Mouse (Mus musculus) thymus, postnatal 36 days (tissue): ENCODE measurements around the gene Yjefn3.
"Not testable (repeated sequence)": the region's sequence is repeated elsewhere in the genome, so short reads cannot be mapped to it uniquely, and the experiment has no call there.

ENCODE experiments used
- DNase-seq, 2 experiments: peaks; one replicate each; pipeline ENCODE4 v3.0.0; 2022; ENCODE audit warnings: mixed read lengths in 2 of 2

Yjefn3 gene

DNA sequence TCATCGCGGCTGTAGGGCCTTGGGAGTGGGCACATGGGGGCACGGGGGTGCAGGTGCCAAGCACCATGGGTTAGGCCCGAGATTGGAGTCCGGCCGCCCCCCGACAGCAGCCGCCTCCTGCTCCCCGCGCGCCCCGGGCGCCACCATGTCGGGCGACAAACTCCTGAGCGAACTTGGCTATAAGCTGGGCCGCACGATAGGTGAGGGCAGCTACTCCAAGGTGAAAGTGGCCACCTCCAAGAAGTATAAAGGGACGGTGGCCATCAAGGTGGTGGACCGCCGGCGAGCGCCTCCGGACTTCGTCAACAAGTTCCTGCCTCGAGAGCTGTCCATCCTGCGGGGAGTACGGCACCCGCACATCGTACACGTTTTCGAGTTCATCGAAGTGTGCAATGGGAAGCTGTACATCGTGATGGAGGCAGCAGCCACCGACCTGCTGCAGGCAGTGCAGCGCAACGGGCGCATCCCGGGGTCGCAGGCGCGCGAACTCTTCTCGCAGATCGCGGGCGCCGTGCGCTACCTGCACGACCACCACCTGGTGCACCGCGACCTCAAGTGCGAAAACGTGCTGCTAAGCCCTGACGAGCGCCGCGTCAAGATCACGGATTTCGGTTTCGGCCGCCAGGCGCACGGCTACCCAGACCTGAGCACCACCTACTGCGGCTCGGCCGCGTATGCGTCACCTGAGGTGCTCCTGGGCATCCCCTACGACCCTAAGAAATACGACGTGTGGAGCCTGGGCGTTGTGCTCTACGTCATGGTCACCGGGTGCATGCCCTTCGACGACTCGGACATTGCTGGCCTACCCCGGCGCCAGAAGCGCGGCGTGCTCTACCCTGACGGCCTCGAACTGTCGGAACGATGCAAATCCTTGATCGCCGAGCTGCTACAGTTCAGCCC is at the start of gene Yjefn3, which contains the start of the genes Tssk6 and Ndufa13:
TSS of gene Yjefn3 (minus strand) at position 550 of the 900 bp plus-strand sequence.
TSS of gene Tssk6 (plus strand) at position 22 of the 900 bp plus-strand sequence.
TSS of gene Ndufa13 (minus strand) at position 396 of the 900 bp plus-strand sequence.
- DNase-seq: peak; percentile 58 to 69

DNA sequence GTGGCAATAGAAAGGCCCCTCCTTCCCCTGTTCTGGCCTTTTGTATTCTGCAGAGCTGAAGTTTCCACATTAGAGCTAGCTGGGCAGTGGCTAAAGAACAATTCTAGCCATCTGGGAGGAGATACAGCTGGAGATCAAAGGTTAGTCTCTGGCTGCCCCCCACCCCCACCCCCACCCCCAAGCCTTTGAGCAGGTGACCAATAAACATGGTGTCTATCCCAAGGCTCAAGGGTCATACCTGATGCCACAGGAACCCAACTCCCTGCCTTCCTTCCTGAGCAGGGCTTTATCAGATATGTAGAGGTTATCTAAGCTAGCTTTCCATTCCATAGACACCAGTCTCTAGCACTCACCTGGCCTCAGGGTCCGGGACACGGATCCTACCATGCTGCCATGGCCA is 47.8 kb upstream of the Yjefn3 start:
- no peak for DNase-seq

DNA sequence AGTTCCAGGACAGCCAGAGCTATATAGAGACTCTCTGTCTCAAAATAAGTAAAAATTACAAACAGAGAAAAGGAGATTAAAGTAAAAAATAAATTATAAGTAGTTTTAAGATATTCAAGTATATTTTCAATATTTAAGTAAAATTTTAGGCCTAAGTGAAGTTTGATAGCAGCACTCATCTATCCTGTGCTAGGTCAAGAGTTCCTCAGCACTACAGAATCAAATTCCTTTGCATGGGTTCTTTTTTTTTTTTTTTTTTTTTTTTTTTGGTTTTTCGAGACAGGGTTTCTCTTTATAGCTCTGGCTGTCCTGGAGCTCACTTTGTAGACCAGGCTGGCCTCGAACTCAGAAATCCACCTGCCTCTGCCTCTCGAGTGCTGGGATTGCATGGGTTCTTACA is 40.0 kb upstream of the Yjefn3 start:
- not testable (repeated sequence) for DNase-seq

DNA sequence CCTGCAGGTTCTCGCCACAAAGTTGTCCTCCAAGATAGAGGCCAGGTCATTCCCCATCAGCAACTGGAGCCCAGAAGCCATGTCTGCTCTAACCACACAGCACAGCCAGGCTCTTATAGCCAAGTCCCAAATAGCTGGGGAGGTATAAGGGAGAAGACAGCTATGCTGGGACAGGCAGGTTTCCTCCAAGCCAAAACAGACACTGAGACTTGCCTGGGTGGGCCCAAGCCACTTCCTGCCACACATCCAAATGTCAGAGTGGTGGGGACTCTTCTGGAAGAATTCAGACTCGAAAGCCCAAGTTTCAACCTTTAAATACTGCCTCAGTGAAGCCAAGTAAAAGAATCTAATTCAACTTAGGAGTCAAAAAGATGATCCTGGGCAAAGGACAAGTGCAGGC is 37.9 kb upstream of the Yjefn3 start:
- DNase-seq: peak; percentile 32 to 38

DNA sequence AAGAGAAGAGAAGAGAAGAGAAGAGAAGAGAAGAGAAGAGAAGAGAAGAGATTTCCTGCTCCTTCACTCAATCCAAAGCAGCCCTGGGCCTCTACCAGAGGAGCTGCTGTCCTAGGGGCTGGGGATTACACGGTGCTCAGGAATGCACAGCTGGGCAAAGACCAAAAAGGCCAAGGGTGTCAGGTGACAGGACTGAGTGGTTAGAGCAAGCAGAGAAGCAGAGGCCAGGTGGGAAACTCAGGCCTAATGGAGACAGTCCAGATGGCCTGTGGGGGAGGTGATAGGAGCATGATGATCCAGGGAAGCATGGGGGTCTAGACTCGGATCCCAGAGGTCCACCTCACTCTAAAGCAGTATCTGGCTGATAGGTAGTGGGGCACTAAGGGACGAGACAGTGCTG is 37.1 kb upstream of the Yjefn3 start:
- DNase-seq: no peak

DNA sequence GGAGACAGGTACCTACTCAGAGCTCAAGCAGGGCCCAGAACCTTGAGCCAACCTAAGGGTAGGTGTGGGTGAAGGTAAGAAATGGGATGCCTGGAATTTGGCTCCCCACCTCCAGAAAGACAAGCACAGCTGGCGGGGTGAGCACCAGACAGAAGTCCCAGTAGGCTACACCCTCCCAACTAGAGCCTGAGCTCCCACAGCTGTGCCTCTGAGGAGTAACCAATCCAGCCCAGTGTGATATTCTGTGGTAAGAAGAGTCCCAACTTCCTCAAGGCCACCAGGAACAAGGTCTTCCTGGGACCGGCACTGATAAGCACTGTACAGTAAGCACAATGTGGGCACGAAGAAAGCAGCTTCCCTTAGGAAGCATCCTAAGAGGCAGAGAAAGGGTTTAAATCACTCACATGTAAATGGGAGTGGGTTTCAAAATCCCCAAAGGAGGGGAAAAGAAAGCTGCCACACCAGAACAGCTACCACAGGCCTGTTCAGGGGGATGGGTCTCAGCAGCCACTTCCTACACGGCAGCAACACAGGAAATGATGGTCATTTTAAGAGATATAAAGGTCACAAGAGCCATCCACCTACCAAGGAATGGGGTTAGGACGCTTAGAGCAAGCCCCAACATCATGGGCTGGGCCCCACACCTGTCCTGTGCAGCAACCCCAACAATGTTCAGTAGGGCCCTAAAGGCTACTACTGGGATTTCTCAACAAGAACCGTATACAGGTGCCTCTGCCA is 35.9 kb upstream of the Yjefn3 start:
- no peak for DNase-seq

DNA sequence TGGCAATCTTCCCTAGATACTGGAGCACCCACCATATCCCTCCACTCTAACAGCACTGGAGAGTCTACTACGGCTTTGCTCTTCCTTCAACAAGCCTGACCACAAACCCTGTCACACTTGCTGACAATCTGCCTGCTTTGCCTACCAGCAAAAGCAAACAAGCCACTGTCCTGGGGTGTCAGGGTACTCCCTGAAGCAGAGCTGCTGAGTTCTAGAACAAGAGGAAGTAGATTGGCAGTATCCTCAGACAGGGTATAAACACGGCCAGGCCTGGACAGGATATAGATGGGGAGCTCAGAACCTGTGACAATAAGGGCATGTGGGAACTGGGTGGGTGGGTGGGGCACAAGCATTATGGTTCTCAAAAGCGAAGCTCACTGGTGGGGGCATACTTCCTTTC is 35.0 kb upstream of the Yjefn3 start:
- DNase-seq: no peak

DNA sequence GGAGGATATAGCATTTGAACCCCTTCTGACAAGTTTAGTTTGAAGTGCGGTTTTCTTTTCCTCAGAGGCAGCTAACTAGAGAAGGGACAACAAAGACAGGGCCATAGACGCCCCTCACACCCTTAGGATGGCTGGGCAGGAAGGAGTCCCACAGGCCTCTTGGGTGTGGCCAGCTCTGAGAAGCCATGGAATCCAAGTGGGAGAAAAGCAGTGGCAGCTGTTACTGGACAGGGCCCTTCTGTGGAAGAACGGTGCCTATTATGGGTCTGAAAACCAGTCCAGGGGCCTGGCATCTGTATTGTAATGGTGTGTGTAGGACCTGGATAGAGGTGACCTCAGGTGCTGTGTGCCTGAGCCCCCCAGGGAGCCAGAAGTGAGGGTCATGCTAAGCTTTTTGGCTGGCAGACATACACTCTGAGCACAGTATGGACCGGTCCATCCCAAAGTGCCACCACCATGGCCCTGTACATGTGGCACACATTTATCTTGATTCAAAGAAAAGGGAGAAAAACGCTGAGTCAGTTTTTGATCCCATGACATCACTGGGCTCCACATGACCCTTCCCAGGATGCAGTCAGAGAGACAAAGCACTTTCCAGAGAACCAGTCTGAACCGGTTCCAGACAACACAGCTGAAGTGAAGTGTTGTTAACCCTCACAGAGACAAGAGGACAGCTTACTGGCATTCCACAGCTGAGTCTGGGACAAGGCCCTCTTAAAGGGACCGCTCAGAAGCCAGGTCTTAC is 33.7 kb upstream of the Yjefn3 start:
- DNase-seq: no peak

DNA sequence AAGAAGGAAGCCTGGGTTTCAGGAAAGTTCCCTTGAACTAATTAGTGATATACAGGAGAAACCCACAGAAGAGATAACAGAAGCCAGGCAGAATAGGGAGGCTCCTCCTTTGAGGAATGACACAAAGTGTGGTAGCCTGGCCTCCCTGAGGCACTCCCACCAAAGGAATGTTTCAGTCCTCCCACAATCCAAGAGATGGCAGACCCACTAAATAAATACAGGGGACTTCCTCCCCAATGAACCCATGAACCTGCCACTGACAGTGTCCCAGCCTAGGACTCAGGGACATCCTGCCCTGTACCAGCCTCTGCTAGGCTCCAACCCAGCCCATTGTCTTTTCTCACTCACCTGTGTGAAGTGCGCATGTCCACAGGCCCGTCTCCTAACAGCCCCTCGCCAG is 32.9 kb upstream of the Yjefn3 start:
- DNase-seq: no peak

DNA sequence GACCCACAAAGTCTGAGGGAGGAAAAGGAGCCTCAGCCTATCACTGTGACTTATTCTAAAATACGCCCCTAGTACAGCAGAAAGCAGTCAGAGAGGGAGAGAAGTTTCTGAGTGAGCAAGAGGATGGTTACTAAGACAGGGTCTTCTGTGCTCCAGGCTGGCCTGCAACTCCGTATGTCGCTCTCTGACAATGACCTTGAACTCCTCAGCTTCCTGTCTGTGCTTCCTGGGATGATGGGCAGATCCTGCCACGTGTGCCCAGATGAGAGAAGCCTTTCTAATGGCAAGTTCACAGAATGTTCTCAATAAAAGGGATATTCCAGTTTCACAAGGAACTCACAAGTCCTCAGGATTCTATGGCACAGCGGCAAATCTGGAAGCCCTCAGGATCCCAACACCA is 32.1 kb upstream of the Yjefn3 start:
- DNase-seq: no peak

DNA sequence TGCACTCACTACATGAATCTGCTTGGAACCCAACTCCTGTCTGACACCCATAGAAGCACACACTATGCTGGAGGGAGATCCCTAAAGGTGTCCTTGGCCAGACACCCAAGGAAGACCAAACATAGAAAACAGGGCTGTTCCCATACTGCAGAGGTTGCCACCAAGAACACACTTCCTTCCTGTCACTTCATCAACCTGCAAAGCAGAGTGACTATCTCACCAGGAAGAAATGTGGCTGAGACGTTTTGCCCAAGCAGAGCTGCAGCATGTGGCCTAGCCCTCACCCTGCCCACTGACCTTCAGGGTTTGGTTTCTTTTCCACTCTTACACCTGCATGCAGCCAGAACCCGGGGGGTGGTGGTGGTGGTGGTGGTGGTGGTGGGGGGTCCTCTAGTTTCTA is 31.3 kb upstream of the Yjefn3 start:
- no peak for DNase-seq

DNA sequence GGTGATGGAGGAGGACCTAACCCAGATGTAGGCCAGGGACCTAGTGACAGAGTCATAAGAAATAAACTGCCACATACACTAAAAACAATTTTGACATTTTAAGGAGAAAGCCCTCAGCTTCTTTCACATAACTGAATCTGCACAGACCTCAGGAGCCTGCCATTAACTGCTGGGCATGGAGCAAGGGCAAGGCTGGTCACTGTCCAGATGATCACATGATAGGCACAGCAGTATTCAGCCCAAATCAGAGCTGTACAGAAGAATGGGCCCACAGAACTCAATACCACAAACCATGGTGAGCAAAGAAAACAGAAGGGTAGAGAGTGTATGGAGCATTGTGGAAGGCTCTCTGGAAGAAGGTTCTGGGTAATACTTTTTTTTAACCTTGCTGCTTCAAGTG is 24.4 kb upstream of the Yjefn3 start:
- DNase-seq: no peak

DNA sequence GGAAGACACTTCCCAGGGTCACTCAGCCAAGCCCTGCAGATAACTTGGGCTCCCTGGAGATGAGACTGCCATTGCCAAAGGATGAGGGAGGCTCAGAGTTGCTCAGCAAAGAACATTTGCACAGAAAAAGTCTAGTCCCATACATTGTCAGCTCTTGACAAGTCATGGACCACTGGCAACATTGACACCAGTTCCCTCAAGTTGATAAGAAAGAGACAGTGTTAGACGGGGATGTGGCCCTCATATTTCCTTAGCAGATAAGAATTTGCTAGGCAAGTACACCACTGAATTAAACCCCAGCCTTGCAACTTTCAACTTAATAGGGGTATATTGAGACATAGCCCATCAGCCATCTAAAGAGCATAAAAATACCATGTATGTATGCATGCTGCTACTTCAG is 21.5 kb upstream of the Yjefn3 start:
- DNase-seq: no peak

DNA sequence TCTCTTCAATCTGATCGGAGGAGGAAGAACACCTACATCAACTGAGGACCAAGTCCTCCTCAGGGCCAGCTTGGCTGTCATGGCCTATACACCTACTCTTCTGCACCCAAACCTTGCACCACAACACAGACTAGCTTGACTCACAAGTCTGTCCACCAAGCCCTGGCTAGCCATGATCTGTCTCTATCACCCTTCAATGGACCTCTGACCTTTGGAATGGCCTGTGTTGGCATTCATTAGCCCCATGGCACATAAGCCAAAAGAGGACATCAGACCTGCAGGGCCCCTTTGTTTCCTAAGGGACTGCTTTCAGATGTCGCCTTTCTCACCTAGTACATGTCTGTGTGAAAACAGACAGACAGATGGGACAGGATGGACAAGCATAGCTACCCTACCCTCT is 18.6 kb upstream of the Yjefn3 start:
- no peak for DNase-seq

DNA sequence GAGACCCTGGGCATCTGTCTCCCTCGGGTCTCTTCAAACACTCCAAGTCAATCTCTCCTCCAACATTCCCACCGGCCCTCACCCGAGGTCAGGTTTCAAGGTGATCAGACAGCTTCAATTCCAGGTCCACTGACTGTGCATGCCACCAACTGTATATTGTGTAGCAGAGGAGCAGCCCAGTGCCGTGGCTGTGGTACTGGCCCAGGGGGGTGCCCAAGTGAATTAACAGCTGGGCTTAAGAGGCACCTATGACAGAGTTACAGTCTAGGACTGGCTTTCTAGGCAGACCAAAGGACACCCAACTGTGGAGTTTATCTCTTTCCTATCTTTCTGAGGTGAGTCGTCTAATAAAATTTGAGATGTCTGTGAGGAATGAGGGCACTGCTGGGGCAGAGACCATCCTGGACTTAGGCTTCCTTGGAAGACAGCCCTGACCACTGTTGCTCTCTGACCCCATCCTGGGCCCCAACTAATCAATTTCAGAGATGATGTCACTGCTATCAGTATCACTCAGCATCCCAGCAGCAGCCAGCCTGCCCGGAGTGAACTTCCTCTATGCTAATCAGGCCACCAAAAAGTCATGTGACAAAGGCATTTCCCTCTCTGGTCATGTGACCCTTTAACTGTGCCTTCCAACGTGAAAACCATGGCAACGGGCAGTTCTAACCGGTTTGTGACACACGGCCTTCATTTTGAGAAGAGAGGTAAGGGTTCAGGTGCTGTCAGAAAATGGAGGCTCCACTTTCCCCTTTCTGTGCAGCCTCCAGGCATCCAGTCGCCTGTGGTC is 17.6 kb upstream of the Yjefn3 start:
- peak; percentile 44 to 65 for DNase-seq

DNA sequence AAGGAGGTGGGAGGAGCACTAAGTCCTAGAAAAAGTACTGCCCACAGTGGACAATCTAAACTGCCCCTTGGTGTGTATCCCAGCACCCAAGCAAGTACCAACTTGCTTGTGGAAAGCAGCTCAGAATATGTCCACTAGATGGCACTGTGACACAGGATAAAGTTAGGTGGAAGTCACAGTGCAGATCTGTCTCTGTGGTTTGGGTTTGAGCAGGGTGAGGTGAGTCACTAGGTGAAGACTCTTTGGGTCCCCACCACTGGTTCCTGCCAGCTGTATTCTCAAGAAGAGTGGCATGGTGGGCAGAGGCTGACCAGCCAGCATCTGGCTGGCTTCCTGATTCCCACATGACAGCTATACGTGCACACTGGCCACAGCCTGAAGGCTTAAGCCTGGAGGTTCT is 16.5 kb upstream of the Yjefn3 start:
- peak; percentile 59 to 64 for DNase-seq

DNA sequence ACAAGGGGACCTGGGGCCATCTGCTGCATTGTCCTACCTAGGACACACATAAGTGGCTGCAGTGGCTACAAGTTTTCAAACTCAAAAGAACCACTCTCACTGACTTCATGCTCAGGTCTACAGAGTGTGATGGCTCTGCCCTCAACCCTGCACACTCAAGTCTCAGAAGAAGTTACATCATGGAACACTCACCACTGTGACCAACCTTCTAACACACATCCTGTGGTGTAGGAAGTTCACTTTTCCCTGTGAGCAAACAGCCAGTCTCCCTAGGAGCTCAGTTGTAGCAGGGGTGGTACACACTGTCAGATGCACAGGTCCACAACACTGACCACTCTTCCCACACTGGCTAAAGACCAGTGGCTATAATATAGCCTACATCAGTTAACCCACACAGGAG is 16.0 kb upstream of the Yjefn3 start:
- no peak for DNase-seq

DNA sequence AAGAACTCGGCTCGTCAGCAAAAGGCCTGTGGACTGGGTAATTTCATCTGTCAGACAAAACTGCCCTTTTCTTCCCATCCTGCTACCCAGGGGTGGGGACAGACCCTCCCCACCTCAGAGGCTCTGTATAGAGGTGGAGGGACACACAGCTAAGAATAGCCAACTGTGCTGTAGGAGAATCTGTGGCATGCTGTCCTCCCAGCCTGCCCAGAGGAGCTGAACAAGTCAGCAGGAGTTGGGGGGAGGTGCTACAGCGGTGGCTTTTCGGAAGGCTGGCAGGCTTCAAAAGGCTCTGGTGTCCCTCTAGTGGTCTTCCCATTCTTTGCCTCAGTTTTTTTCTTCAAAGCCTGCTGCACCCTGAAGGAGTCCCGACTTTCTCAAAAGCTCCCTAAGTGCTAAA is 13.2 kb upstream of the Yjefn3 start:
- no peak for DNase-seq

DNA sequence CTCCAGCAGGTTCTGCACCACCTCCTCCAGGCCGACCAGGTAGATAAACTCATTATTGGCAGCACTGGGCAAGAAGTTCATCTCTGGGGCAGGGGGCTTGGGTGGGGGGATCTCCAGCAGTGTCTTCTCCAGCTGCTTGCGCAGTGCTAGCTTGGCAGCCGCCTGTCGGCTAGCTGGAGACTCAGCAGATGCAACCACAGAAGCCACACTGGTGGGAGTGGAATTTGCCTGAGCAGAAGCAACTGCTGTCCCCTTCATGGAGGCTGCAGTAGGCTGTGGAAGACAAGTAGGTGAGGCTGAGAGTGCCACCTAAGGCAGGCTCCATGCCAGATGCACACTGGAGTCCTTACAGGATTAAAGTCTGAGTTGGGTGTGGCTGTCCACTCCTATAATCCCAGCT is 12.0 kb upstream of the Yjefn3 start:
- DNase-seq: no peak

DNA sequence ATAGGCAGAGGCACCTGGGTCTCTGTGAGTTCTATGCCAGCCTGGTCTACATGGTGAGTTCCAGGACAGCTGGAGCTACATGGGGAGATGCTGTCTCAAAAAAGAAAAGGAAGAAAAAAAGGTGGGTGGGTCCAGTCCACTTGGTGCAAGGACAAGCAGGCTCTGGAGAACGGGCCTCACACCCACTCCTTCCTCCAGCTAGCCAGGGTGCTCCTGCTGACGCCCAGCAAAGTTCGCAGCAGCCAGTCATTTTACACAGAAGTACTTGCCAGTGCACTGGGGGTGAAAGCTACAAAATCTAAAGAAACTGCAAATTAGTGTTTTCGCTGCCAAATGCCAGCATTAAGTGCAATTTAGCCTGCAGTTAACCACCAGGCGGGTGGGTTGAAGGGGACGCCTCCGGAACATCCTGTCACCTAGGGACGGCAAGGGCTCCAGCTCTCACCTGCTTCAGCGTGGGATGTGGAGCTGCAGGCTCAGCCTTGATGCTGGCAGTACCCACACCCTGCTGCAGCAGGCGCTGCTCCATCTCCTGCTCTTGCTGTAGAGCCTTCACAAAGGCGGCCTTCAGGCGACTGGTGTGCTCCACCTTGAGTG is 10.1 kb upstream of the Yjefn3 start:
- no peak for DNase-seq

DNA sequence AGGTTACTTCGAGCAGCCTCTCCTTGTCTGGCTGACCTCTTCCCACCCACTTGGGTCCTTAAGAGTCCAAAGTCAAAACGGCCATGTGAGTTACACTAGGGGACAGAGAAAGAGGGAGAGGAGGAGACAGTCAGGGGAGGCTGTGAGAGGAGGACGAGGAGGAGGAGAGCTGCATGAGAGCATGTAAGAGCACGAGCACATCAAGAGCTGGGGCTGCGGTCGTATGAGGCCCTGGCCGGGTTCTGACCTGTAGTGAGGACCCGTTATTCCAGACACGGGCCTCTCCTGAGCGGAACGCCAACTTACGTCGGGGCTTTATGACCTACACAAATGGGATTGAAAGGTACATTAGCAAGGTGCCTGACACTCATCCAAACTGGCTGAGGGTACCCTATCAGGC is 9.4 kb upstream of the Yjefn3 start:
- no peak for DNase-seq

DNA sequence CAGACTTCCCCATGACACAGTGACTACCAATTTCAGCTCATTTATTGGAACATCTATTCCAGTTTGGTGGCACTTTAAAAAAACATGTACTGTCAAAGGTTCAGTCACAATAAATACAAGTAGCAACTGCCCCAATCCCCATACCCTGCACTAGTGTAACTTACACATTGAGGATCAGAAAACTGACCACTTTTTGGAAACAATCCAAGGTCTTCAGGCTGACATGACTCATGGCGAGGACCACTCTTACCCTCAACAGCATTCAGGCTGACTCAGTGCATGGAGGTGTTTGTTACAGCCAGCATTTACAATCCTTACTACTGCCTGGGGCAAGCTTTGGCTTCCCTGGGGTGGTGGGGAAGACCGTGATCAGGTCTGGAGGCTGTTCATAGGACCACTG is 4.6 kb upstream of the Yjefn3 start:
- no peak for DNase-seq
